Mouse (Mus musculus) thymus, postnatal 0 days (tissue): ENCODE measurements around the gene Slc6a6. TPM values are rescaled to one million over a fixed set of nuclear protein-coding genes. Genes with fewer than 3 reads are reported as not detected.

Source experiments
- DNase-seq: peaks from one replicate; pipeline ENCODE4 v3.0.0-alpha.2; 2015; ENCODE audit warnings: low spot score
- polyA plus RNA-seq: library from polyadenylated mRNA; unstranded; fragments of >200 nt; fragmentation: Nextera tagmentation; extraction: Ambion mirVana; gene quantifications from 2 replicates; pipeline ENCODE4 v1.2.1, GENCODE M21; 2015

Slc6a6 gene
- polyA plus RNA-seq, result 43.0 and 63.3 TPM in 2 replicates

- DNase-seq, result peak; percentile 89
Measured at GRCm38 (mm10) chr6:91683602-91684473, at the start of gene Slc6a6. TSS of gene Slc6a6 (plus strand) at chr6:91684053.

- DNase-seq, result no peak
Measured at GRCm38 (mm10) chr6:91634417-91634816, 49.4 kb upstream of the Slc6a6 start.

GRCm38 (mm10) chr6:91634876-91635275 is 49.0 kb upstream of the Slc6a6 start:
- no peak for DNase-seq

- no peak for DNase-seq
Measured at GRCm38 (mm10) chr6:91638204-91638995, 45.5 kb upstream of the Slc6a6 start.

DNA sequence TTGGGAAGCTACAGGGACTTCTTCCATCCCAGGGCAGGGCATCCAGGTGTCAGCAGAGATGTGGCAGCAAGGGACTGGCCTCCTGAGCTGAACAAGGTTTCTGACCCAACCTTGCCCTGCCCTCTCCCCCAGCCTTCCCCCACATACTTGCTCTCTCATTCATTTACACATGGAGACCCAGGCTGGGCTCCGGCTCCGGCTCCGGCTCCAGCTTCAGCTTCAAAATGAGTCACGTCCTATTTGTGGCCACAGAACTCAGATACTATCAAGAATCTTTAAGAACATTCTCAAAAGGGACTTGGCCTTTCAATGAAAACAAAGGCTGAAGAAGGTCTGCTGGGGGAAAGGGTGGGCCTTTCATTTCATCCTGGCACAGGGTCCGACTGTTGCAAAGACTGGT is 40.8 kb upstream of the Slc6a6 start:
- DNase-seq, result no peak

DNA sequence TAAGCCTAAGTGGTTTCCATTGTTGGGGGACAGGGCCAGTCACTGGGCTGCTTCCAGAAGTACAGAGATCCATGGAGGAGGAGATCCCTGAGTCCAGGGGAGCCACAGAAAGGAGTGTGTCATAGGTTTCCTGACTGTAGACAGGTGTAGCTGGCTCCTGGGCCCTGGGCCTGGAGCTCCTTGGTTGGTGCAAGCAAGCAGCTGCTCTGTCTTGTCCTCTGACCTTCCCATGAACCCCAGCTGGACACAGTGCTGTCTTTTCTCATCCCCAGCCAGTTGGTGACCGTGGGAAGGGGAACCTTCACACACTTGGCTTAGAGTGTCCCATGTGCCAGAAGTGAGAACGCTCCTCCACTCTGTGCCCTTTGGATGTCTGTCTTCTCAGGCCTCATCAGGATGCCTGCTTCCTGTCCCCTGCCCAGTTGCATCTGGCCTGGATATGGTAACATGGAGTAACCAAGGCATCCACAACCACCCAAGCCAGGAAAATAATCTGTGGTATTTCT is 40.4 kb upstream of the Slc6a6 start:
- DNase-seq, result no peak

- DNase-seq, result no peak
Measured at GRCm38 (mm10) chr6:91646019-91646418, 37.8 kb upstream of the Slc6a6 start.

DNA sequence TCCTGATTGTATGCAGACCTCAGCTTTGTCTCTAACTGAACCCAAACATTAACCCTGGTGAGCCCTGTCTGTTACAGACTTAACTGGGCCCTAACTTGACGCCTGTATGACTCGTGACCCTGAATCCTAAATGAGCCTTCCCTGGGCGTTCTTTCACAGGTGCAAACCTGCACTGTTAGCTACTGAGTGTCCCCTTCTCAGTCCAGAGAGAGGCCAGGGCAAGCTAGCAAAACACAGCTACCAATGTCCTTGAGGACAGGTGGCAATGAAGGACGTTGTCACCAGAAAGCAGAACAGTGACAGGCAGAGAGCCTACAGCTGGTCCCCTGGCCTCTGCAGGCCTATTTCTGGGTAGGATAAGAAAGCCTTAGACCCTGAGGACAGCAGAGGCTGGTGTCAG is 37.0 kb upstream of the Slc6a6 start:
- no peak for DNase-seq

GRCm38 (mm10) chr6:91647385-91647791 is 36.5 kb upstream of the Slc6a6 start:
- no peak for DNase-seq

GRCm38 (mm10) chr6:91650255-91650654 is 33.6 kb upstream of the Slc6a6 start:
- DNase-seq, result no peak

DNA sequence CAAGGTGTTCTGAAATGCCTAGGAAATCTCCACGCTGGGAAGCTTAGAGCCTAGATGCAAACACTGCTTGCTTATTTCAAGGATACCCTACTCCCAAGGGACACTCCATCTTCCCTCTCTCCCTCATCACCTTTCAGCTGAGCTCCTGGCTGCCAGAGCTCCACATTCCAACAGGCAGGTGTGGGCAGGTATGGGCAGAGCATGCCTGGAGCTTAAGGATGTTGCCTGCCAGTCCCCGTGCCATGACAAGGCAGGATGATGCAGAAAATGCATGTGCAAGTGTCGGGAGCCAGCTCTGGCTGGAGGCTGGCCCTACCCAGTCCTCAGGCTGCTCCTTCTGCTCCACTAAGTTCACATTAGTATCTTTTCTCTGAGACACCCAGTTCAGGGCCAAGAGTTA is 31.6 kb upstream of the Slc6a6 start:
- DNase-seq, result no peak

GRCm38 (mm10) chr6:91655244-91655643 is 28.6 kb upstream of the Slc6a6 start:
- DNase-seq, result no peak

DNA sequence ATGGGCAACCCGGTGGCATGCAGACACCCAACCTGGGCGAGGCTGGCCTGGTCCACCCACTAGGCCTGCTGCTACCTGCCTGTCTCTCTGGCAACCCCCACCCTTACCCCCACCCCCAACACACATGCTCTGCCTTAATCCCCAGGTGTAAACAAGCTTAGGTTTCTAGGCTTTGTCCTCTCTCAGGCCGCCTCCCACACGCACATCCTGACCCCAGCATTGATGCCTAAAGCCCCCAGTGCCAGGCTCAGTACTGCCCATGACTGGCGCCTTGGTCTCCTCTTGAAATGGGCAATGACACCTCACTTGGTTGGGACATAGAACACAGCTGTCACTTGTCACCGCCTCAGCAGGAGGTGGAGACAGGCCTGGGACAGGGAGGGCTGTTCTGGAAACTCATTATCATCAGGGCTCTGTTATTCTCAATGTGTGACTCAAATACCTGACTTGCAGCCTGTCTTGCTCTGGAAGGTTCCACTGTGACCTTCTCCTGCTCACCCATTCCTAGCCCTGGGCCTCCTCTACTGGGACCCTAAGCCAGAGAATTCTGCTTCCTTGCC is 27.9 kb upstream of the Slc6a6 start:
- DNase-seq, result no peak

GRCm38 (mm10) chr6:91658288-91658687 is 25.6 kb upstream of the Slc6a6 start:
- no peak for DNase-seq

GRCm38 (mm10) chr6:91659841-91660509 is 23.9 kb upstream of the Slc6a6 start:
- peak; percentile 22 for DNase-seq

- no peak for DNase-seq
Measured at GRCm38 (mm10) chr6:91662301-91662700, 21.6 kb upstream of the Slc6a6 start.

DNA sequence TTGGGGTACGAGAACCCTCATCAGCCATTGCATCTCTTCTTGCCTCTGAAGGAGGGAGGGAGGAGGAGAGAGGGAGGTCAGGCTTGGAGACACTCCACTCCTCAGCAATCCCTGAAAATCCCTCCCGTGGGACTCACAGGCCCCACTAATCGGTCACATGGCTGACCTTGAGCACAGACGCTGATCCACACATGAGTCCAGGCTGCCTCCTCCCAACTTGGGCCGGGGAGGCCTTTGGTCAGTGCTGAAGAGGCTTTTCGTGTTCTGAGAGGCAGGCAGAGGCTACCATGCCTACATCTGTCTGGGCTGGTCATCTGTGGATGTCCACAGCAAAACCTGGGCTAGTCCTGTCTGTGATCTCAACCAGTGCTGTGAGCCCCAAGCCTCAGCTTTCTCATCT is 20.2 kb upstream of the Slc6a6 start:
- no peak for DNase-seq

GRCm38 (mm10) chr6:91665267-91665666 is 18.6 kb upstream of the Slc6a6 start:
- DNase-seq, result no peak

DNA sequence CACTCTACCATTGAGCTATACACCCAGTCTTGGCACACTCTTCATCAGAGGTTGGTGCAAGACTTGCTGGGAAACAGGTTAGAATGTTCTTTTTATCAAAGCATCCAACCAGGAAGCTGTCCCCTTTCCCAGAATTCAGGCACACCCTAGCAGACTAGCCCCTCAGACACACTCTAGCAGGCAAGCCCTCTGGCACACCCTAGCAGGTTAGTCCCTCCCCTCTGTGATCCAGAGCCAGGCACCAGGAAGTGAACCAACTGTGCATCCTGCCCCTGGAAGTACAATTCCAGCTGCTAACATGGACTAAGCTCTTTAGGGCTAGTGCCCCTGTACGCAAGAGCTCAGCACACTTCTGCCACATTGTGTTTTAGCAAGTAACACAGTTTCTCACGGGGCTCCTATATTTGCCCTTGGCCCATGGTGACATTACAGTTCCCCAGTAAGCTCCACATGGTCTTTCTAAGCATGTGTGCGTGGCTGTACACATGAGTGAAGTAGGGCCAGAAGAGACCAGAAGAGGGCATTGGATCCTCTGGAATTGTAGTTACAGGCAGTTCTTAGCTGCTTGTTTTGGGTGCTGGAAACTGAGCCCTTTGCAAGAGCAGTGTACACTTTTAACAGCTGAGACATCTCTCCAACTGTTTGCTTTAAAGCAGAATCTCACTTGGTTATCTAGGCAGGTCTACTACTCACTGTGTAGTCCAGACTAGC is 17.7 kb upstream of the Slc6a6 start:
- DNase-seq, result no peak

GRCm38 (mm10) chr6:91667141-91667540 is 16.7 kb upstream of the Slc6a6 start:
- DNase-seq, result no peak

GRCm38 (mm10) chr6:91668276-91668675 is 15.6 kb upstream of the Slc6a6 start:
- no peak for DNase-seq
